Mouse (Mus musculus) testis, postnatal 14 days (tissue): Measurements from ENCODE around the gene Sycp2.

Experiments
- DNase-seq: peaks from one replicate; pipeline ENCODE4 v3.0.0; 2021; ENCODE audit warnings: low spot score

Sycp2 gene

GRCm38 (mm10) chr2:178303453-178304187, 103.9 kb downstream of the Sycp2 start:
- DNase-seq, result no peak
